Mouse (Mus musculus): ENCODE results near the gene D930048N14Rik. TPM values are rescaled to one million over a fixed set of nuclear protein-coding genes. Genes with fewer than 3 reads are reported as not detected.
A peak's percentile ranks its signal among the peaks of the same experiment; 100 is the strongest.
"Not testable (repeated sequence)": the region's sequence is repeated elsewhere in the genome, so short reads cannot be mapped to it uniquely, and the experiment has no call there.

The D930048N14Rik gene
- total and polyA plus RNA-seq, 3 experiments, result 0.38 to 1.5 (median 0.81) TPM

GRCm38 (mm10) chr11:51615601-51616000, 35.2 kb upstream of the D930048N14Rik start:
- H3K36me3 ChIP-seq (replicated peaks in 1 of 2; ENCODE audit: control insufficient read depth in 1 of 2, insufficient read depth in 1 of 2, low read length in 1 of 2), result no peaks in the 10 kb centered on the region
- in situ Hi-C loops (cut with MboI; ENCODE audit: low pct_ligation_motif_present, low pct_unique_long_range_greater_than_20kb, low sequenced_read_pairs), result loop anchor here (10.0 kb wide), 1 partner anchor 69 kb away; the partner anchor contains the start of gene 0610009B22Rik
- dilution Hi-C loops (cut with MboI; ENCODE audit: extremely low pct_ligation_motif_present, extremely low pct_unique_long_range_greater_than_20kb, low sequenced_read_pairs), result no loop called here

GRCm38 (mm10) chr11:51616113-51616512, 34.6 kb upstream of the D930048N14Rik start:
- H3K27ac ChIP-seq (ENCODE audit: insufficient read depth, low read depth); H3K27me3 ChIP-seq (replicated peaks); DNase-seq (ENCODE audit: extremely low read depth); H3K9me3 ChIP-seq (replicated peaks; ENCODE audit: low read length); H3K36me3 ChIP-seq (replicated peaks in 1 of 2; ENCODE audit: control insufficient read depth in 1 of 2, insufficient read depth in 1 of 2, low read length in 1 of 2); dilution Hi-C loops (cut with MboI; ENCODE audit: extremely low pct_ligation_motif_present, extremely low pct_unique_long_range_greater_than_20kb, low sequenced_read_pairs): not testable (repeated sequence)
- peak overlapping the region; percentile 89; the same call in 1 of the 2 replicates for H3K9ac ChIP-seq (ENCODE audit: insufficient read depth, low read depth)
- peaks cover 15% of the 10 kb centered on the region for H3K79me2 ChIP-seq (replicated peaks; ENCODE audit: control insufficient read depth, extremely low read depth, insufficient read depth, poor library complexity, severe bottlenecking)
- peak overlapping the region in 1 of 3 experiments; percentile 55 for H3K4me3 ChIP-seq (replicated peaks in 1 of 3; ENCODE audit: low read depth in 2 of 3, low read length in 2 of 3, poor library complexity in 1 of 3)
- peak overlapping the region; percentile 32 for H3K4me2 ChIP-seq (ENCODE audit: insufficient read depth, low read depth, poor library complexity, severe bottlenecking)
- in situ Hi-C loops (cut with MboI; ENCODE audit: low pct_ligation_motif_present, low pct_unique_long_range_greater_than_20kb, low sequenced_read_pairs), result loop anchor here (10.0 kb wide), 1 partner anchor 69 kb away; the partner anchor contains the start of gene 0610009B22Rik
- peaks cover 9 to 25% of the 10 kb centered on the region in 2 experiments for H3K4me1 ChIP-seq (ENCODE audit: control insufficient read depth in 1 of 2, insufficient read depth in 2 of 2)

More at GRCm38 (mm10) chr11:51615601-51616000, 35.2 kb upstream of the D930048N14Rik start:
- peak overlapping the region; percentile 89 for H3K9ac ChIP-seq (ENCODE audit: insufficient read depth, low read depth)
- H3K27ac ChIP-seq (ENCODE audit: insufficient read depth, low read depth), result no peak overlapping the region; the same call in 1 of the 2 replicates
- DNase-seq (ENCODE audit: extremely low read depth), result peak; percentile 94
- peak overlapping the region; percentile 48 for H3K4me2 ChIP-seq (ENCODE audit: insufficient read depth, low read depth, poor library complexity, severe bottlenecking)
- peak; percentile 92 for TF ChIP-seq SIN3A (IDR thresholded peaks at IDR 0.05; ENCODE audit: low read length)
- TF ChIP-seq MEF2A (IDR thresholded peaks at IDR 0.05; ENCODE audit: borderline replicate concordance, low read depth, low read length), result 0 out of 2 replicates have a peak, but pooled peaks have one; percentile 66
- no peak for TF ChIP-seq CTCF (conservative IDR thresholded peaks at IDR 0.05 in 1 of 2, IDR thresholded peaks at IDR 0.05 in 1 of 2; ENCODE audit: low read depth in 2 of 2, low read length in 2 of 2)
- TF ChIP-seq MYC (IDR thresholded peaks at IDR 0.05; ENCODE audit: low read depth, low read length), result no peak; the same call in none of the 2 replicates
- TF ChIP-seq POLR2A (IDR thresholded peaks at IDR 0.05; ENCODE audit: low read depth, low read length), result peak; percentile 99
- TF ChIP-seq HCFC1 (IDR thresholded peaks at IDR 0.05; ENCODE audit: low read depth, low read length), result peak; percentile 82
- TF ChIP-seq ZKSCAN1 (IDR thresholded peaks at IDR 0.05; ENCODE audit: borderline replicate concordance, low read depth, low read length), result no peak
- TF ChIP-seq MAX (IDR thresholded peaks at IDR 0.05; ENCODE audit: low read length), result peak; percentile 70
- TF ChIP-seq KAT2A (IDR thresholded peaks at IDR 0.05; ENCODE audit: insufficient replicate concordance, low read length), result 0 out of 2 replicates have a peak, but pooled peaks have one; percentile 51
- TF ChIP-seq TCF12 (IDR thresholded peaks at IDR 0.05; ENCODE audit: low read depth, low read length), result peak; percentile 88
- TF ChIP-seq JUN (IDR thresholded peaks at IDR 0.05; ENCODE audit: insufficient read depth, low read depth, low read length), result no peak
- TF ChIP-seq NELFE (IDR thresholded peaks at IDR 0.05; ENCODE audit: low read depth, low read length), result peak; percentile 97
- peak; percentile 42; the same call in 1 of the 2 replicates for TF ChIP-seq MAZ (IDR thresholded peaks at IDR 0.05; ENCODE audit: low read depth, low read length)
- no peak for TF ChIP-seq E2F4 (IDR thresholded peaks at IDR 0.05; ENCODE audit: insufficient replicate concordance, low read depth, low read length)
- TF ChIP-seq ETS1 (conservative IDR thresholded peaks at IDR 0.05; ENCODE audit: low read depth, low read length), result no peak
- peak; percentile 86; the same call in 1 of the 2 replicates for TF ChIP-seq ZMIZ1 (IDR thresholded peaks at IDR 0.05; ENCODE audit: low read depth, low read length)
- no peak for TF ChIP-seq ZC3H11A (IDR thresholded peaks at IDR 0.05; ENCODE audit: low read depth, low read length)
- peak; percentile 80; the same call in 1 of the 2 replicates for TF ChIP-seq MXI1 (IDR thresholded peaks at IDR 0.05; ENCODE audit: low read depth, low read length)
- TF ChIP-seq NRF1 (IDR thresholded peaks at IDR 0.05; ENCODE audit: low read depth, low read length), result peak; percentile 36; the same call in 1 of the 2 replicates
- TF ChIP-seq ELF1 (IDR thresholded peaks at IDR 0.05; ENCODE audit: low read depth, low read length), result peak; percentile 98
- no peak for TF ChIP-seq BHLHE40 (IDR thresholded peaks at IDR 0.05; ENCODE audit: low read depth, low read length)
- TF ChIP-seq MAFK (IDR thresholded peaks at IDR 0.05; ENCODE audit: insufficient replicate concordance, low read length), result no peak
- TF ChIP-seq POLR2AphosphoS2 (IDR thresholded peaks at IDR 0.05; ENCODE audit: low read depth, low read length), result peak; percentile 79; the same call in 1 of the 2 replicates
- no peak for TF ChIP-seq UBTF (IDR thresholded peaks at IDR 0.05; ENCODE audit: low read depth, low read length)
- TF ChIP-seq TBP (conservative IDR thresholded peaks at IDR 0.05; ENCODE audit: low read depth, low read length), result peak; percentile 88
- no peak for TF ChIP-seq CHD1 (IDR thresholded peaks at IDR 0.05; ENCODE audit: low read depth, low read length)
- TF ChIP-seq IRF4 (IDR thresholded peaks at IDR 0.05; ENCODE audit: low read depth, low read length), result peak; percentile 56; the same call in 1 of the 2 replicates
- H3K4me1 ChIP-seq (ENCODE audit: control insufficient read depth in 1 of 2, insufficient read depth in 2 of 2), result peaks cover 8 to 24% of the 10 kb centered on the region in 2 experiments
- H3K79me2 ChIP-seq (replicated peaks; ENCODE audit: control insufficient read depth, extremely low read depth, insufficient read depth, poor library complexity, severe bottlenecking), result peaks cover 10% of the 10 kb centered on the region
- H3K4me3 ChIP-seq (replicated peaks in 1 of 3; ENCODE audit: low read depth in 2 of 3, low read length in 2 of 3, poor library complexity in 1 of 3), result peak overlapping the region; percentile 45 to 55 (median 49)
- no peaks in the 10 kb centered on the region for H3K27me3 ChIP-seq (replicated peaks)
- H3K9me3 ChIP-seq (replicated peaks; ENCODE audit: low read length), result no peaks in the 10 kb centered on the region
